Mouse (Mus musculus): ENCODE results near the gene Neurl4.
"Not testable (repeated sequence)": the region's sequence is repeated elsewhere in the genome, so short reads cannot be mapped to it uniquely, and the experiment has no call there.

Gene Neurl4

GRCm38 (mm10) chr11:69900471-69901405 is at the start of gene Neurl4, which contains the start of gene 2810408A11Rik:
Gene Neurl4 (plus strand): TSS chr11:69901072.
Gene 2810408A11Rik (minus strand): TSS chr11:69900987.
- DNase-seq (ENCODE audit: low read depth, low spot score) = peak; percentile 98

GRCm38 (mm10) chr11:69853994-69854393 is 46.9 kb upstream of the Neurl4 start:
- DNase-seq (ENCODE audit: low read depth, low spot score) = no peak

DNA sequence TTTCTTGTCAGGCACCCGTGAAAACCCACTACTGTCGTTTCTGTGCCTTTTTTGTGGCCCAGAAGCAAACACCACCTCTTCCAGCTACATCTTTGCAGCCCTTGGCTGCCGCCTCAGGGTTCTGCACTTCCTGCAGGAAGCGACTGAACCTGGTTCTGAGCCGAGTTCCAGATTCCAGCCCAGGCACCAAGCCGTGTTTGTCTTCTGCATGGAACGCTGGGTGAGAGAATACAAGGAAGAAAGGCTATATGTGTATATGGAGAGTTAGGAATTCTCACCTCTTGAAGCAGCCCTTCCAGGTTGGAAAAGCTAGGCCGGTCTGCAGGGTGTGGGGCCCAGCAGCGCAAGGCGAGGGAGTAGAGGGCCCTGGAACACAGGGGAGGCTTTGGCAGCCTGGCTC is 46.2 kb upstream of the Neurl4 start:
- no peak for DNase-seq (ENCODE audit: low read depth, low spot score)

GRCm38 (mm10) chr11:69855347-69855746 is 45.5 kb upstream of the Neurl4 start:
- DNase-seq (ENCODE audit: low read depth, low spot score) = peak; percentile 24

GRCm38 (mm10) chr11:69858113-69858998 is 42.5 kb upstream of the Neurl4 start, which contains the start of gene Tnk1:
Gene Tnk1 (minus strand): TSS chr11:69858730.
- no peak for DNase-seq (ENCODE audit: low read depth, low spot score)

- not testable (repeated sequence) for DNase-seq (ENCODE audit: low read depth, low spot score)
Observed at GRCm38 (mm10) chr11:69863729-69864128, 37.1 kb upstream of the Neurl4 start.

DNA sequence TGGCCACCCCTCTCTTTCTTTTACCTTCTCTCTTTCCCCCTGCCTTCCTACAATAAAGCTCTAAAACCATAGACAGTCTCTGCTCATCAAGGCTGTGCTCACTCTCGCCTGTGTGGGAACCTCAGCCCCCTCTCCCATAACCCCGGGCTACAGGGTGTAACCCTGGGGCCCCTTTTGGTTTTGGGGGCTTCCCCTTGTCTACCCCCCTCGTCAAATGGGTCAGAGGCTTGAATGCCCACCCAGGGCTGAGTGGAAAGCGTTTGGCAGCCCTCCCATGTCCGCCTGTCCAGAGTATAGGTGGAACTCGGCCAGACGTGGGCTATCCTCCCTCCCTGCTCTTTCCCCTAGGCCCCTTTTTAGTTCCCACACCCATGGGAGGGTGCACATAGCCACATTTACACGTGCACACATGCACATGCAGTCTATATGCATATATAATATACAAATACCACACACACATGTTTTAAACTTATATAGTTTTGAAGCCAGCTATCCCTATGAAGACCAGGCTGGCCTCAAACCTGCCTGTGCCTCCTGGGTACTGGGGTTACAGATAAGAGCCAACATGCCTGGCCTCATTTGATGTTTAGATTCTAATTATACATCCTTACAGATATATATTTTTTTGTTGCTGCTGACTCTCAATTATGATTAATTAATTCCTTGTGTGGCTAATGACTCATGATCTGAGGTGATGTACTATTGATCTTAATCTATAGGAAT is 36.6 kb upstream of the Neurl4 start:
- no peak for DNase-seq (ENCODE audit: low read depth, low spot score)

DNA sequence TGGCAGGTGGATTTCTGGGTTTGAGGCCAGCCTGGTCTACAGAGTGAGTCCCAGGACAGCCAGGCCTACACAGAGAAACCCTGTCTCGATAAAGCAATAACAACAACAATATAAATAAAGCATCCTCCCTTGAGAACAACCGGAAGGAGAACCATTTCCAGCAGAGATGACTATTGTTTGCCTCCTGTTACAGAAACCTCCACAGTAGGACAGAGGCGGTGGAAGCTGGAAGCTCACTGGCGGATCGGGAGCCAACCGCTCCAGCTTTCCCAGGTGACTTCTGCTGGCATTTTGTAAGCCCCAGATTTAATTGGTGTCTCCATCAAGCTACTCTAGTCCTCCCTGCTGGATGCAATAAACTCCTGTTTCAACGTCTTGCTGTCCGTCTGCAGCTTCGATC is 35.3 kb upstream of the Neurl4 start:
- no peak for DNase-seq (ENCODE audit: low read depth, low spot score)

DNA sequence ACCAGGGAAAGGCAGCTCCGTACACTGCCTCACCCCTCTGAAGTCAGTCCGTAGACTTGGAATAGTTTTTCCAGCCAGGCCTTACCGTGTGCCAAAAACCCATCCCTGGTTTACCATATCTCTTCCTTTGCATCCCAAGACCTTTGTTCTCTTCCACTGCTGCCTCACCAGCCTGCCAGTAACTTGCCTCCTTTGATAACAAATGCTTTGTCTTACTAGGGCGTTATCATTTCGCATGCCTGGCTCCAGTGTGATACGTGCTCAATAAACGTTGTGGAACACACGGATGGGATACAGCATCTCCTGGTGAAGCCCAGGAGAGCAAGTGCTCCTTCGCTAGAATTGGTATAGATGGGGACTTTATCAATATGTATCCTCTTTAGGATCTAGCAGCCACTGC is 33.5 kb upstream of the Neurl4 start:
- no peak for DNase-seq (ENCODE audit: low read depth, low spot score)

DNA sequence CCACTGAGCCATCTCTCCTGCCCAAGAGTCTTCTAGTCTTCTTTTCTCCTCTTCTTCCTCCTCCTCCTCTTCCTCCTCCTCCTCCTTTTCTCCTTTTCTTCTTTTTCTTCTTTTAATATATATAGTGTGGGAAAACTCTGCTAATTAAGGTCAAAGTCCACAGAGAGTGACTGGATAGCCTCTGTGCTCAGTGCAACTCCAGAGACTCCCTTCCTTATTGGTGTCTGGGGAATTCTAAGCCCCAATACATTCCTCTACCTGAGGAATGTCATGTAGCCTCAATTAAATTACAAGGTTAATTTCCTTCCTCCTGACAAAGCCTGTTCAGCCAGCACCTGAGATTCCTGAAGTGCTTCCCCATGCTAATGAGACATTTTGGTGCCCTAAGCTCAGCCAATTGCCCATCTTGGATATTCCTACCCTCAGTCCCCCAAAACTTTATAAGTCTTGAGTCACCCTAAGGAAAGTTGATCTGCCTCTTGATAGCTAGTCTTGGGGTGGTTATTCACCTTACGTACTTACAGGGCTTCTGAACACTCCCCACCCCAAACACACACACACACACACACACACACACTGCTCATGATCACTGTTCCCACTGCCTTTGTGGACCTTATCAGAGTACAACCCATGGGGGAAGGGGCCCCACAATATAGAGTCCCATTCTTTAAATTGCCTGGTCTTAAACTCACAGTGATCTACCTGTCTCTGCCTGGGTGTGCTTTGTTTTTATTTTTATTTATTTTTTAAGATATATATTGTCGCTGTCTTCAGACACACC is 30.4 kb upstream of the Neurl4 start:
- no peak for DNase-seq (ENCODE audit: low read depth, low spot score)

DNA sequence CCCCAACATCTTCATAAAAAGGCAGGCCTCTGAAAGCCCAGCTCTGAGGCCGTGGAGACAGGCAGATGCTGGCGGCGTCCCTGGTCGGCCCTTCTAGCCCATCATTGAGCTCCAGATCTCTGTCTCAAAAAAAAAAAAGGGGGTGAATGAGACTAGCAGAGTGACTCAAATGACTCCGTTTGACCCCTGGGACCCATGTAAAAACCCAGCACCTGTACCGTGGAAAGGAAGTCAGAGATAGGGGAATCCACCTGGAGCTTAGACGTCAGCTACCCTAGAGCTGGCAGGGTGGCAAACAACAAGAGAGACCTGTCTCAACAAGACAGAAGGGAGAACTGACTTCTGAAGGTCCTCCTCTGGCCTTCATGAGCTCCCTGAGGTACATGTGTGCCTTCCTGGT is 29.1 kb upstream of the Neurl4 start:
- DNase-seq (ENCODE audit: low read depth, low spot score) = no peak

DNA sequence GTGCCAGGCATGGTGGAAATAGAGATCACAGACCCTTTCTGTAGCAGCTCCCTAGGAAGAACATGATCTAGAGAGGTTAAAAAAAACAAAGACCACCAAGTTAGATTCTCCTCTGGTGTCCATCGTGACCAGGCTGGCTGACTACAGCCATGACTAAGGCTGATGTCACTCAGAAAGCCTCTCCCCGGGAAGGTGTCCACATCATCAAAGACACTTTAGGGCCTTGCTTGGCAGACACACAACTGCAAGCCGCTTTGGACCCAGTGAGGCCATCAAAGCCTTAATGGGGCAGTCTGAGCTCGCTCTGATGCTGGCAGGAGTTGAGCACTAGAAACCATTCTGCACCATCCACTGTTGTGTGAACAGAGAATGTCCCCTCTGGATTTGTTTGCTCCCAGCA is 28.4 kb upstream of the Neurl4 start:
- DNase-seq (ENCODE audit: low read depth, low spot score) = no peak

- DNase-seq (ENCODE audit: low read depth, low spot score) = peak; percentile 57
Observed at GRCm38 (mm10) chr11:69876186-69876585, 24.7 kb upstream of the Neurl4 start.

- peak; percentile 86 for DNase-seq (ENCODE audit: low read depth, low spot score)
Observed at GRCm38 (mm10) chr11:69876867-69877266, 24.0 kb upstream of the Neurl4 start.

DNA sequence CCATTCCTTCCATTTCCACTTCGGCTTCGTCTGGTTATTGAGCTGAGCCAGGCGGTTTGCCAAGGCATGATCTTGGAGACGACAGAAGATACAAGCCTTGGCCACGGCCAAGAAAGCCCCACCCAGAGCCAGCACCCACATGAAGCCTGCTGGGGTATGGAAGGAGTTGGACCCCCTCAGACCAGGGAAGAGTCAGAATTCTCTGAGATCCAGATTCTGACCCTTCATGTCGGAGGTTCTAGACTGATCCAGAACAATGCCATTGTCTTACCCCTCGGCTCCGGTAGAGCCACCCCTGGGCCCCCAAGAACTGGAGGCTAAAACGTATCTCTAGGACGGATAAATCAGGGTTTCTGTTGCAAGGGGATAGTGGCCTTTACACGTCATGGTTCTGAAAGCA is 23.0 kb upstream of the Neurl4 start, which contains the start of gene Tmem95:
Gene Tmem95, minus strand, starts transcription at position 141 of the 400 bp plus-strand sequence.
- DNase-seq (ENCODE audit: low read depth, low spot score) = no peak

- DNase-seq (ENCODE audit: low read depth, low spot score) = peak; percentile 13
Observed at GRCm38 (mm10) chr11:69878399-69878798, 22.5 kb upstream of the Neurl4 start.

DNA sequence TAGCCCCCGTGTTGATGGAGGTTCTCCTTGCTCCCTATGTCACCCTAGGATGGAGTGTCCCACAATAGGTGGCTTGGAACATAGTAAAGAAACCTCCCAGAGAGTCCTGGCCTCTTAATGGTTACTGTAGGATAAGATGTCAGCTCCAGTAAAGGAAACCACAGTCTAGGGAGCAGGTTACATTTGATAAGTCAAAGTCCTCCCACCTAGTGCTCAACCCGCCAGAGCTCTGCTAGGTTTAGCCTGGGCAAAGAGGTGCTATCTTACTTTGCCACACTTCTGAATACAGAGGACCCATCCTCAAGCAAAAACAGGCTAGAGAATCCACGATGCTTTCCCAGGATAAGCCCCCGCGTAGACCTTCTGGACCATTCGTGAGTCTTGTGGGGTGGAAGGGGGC is 21.9 kb upstream of the Neurl4 start:
- DNase-seq (ENCODE audit: low read depth, low spot score) = no peak

GRCm38 (mm10) chr11:69879711-69880110 is 21.2 kb upstream of the Neurl4 start:
- no peak for DNase-seq (ENCODE audit: low read depth, low spot score)

DNA sequence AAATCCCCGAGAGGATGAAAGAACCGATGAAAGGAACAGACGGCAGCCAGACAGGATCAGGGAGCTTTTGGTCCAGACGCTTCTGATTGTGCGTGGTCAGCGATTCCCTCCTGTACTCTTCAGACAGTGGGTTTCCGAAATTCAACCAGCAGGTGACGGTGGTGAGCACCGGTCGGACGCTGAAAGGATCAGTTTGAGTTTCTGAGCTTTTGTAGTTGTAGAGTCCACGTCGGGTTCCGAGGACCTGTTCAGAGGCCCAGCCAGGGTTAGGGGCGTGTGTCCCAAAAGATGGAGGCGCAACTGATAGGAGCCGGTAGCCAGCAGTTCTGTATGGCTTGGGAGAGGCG is 20.4 kb upstream of the Neurl4 start:
- peak; percentile 67 for DNase-seq (ENCODE audit: low read depth, low spot score)

DNA sequence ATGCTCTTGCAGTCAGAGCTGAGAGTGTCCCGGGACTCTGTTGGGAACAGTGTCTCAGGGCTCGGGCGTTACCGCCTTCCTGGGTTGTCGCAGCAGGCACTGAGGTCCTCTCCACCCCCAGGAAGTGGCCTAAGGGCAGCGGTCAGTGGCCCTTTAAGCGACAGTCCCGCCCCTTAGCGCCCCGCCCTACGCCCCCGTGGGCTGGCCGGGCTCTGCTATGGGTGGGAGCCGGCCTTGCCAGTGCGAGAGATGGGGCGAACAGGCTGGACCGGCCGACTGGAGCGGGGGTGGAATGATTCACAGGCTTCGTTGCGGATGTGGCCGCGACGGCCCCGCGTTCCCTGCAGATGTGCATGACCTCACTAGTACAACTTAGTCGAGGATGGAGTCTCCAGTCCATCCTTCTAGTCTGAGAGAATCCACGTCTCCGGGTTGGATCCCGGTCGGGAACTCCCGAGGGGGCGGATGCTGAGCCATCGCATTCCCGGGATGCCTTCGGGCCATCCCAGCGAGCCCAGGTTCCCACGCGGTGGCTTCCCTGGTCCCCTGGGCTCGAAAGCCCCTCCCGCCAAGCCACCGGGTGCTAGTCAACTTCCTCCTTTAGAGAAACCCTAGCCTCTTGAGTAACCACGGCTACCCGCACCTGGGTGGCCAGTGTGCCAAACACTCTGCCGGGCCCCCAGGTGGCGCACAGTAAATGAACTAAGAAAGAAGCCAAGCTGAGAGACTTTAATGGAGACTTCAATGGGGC is 19.8 kb upstream of the Neurl4 start, which contains the start of gene Kctd11:
Gene Kctd11, minus strand, starts transcription at position 554 of the 751 bp plus-strand sequence.
- peak; percentile 83 for DNase-seq (ENCODE audit: low read depth, low spot score)
